Mouse (Mus musculus) ES-Bruce4 (cell line): ENCODE results near the gene Mvb12b. TPM values are rescaled to one million over a fixed set of nuclear protein-coding genes. Genes with fewer than 3 reads are reported as not detected.
A peak's percentile ranks its signal among the peaks of the same experiment; 100 is the strongest.

Source experiments
- H3K27ac ChIP-seq: 2 replicates; pipeline ENCODE4 v1.5.1; 2012; ENCODE audit warnings: low read length, inconsistent platforms; ENCODE audit not compliant: insufficient read depth
- H3K27me3 ChIP-seq: 2 replicates; pipeline ENCODE4 v1.6.1; 2012; ENCODE audit warnings: mild to moderate bottlenecking, low read length, inconsistent platforms; ENCODE audit not compliant: control insufficient read depth, poor library complexity, insufficient read depth, severe bottlenecking
- H3K36me3 ChIP-seq: 2 replicates; pipeline ENCODE4 v1.6.1; 2012; ENCODE audit warnings: inconsistent platforms, mild to moderate bottlenecking, low read length, moderate library complexity; ENCODE audit not compliant: control insufficient read depth, poor library complexity, insufficient read depth, severe bottlenecking
- H3K4me1 ChIP-seq: one replicate; pipeline ENCODE4 v1.8.1; 2011; ENCODE audit warnings: low read length; ENCODE audit not compliant: control insufficient read depth, insufficient read depth
- H3K4me3 ChIP-seq: 2 replicates; pipeline ENCODE4 v1.5.1; 2011; ENCODE audit warnings: low read depth, mild to moderate bottlenecking, low read length
- H3K9ac ChIP-seq: 2 replicates; pipeline ENCODE4 v1.6.1; 2012; ENCODE audit warnings: low read depth, mild to moderate bottlenecking, inconsistent platforms; ENCODE audit not compliant: poor library complexity, severe bottlenecking
- H3K9me3 ChIP-seq: replicated peaks from 2 replicates; pipeline ENCODE4 v1.6.1; 2012; ENCODE audit warnings: mild to moderate bottlenecking, low read length, inconsistent platforms; ENCODE audit not compliant: control insufficient read depth, poor library complexity, insufficient read depth, severe bottlenecking
- CTCF ChIP-seq: IDR thresholded peaks from one replicate; pipeline ENCODE4 v1.8.1; 2011; ENCODE audit warnings: low read depth, low read length
- EP300 ChIP-seq: IDR thresholded peaks from 2 replicates; pipeline ENCODE4 v1.6.1; 2011; ENCODE audit warnings: low read depth, low read length; ENCODE audit not compliant: insufficient read depth
- POLR2A ChIP-seq: IDR thresholded peaks from one replicate; pipeline ENCODE4 v1.8.1; 2011; ENCODE audit warnings: low read length; ENCODE audit not compliant: insufficient read depth
- polyA plus RNA-seq: library from polyadenylated mRNA; stranded (reverse); fragments of >200 nt; gene quantifications from 2 replicates; pipeline ENCODE4 v1.2.4, GENCODE M21; 2011; ENCODE audit warnings: low read depth; ENCODE audit not compliant: missing spikeins, insufficient read depth, insufficient read length

The Mvb12b gene
- polyA plus RNA-seq, 1 experiment = 11.5 TPM

GRCm38 (mm10) chr2:33879223-33879622, 8.5 kb downstream of the Mvb12b start:
- Histone ChIP-seq H3K4me3 (no peak overlapping the region), H3K27me3 (no peaks in the 10 kb centered on the region), H3K9ac (no peak overlapping the region), H3K27ac (no peak overlapping the region), H3K36me3 (no peaks in the 10 kb centered on the region), H3K9me3 (no peaks in the 10 kb centered on the region), H3K4me1 (peaks cover 3% of the 10 kb centered on the region)
- TF ChIP-seq EP300 = 0 out of 2 replicates have a peak, but pooled peaks have one; percentile 4
- no peak for TF ChIP-seq CTCF

GRCm38 (mm10) chr2:33878437-33878836, 9.3 kb downstream of the Mvb12b start:
- TF ChIP-seq CTCF (no peak), POLR2A (no peak), EP300 (no peak)
- H3K9ac ChIP-seq = no peak overlapping the region
- no peak overlapping the region for H3K4me3 ChIP-seq
- H3K36me3 ChIP-seq = no peaks in the 10 kb centered on the region
- no peak overlapping the region for H3K27ac ChIP-seq
- peaks cover 3% of the 10 kb centered on the region for H3K4me1 ChIP-seq
- H3K9me3 ChIP-seq = no peaks in the 10 kb centered on the region
- no peaks in the 10 kb centered on the region for H3K27me3 ChIP-seq

DNA sequence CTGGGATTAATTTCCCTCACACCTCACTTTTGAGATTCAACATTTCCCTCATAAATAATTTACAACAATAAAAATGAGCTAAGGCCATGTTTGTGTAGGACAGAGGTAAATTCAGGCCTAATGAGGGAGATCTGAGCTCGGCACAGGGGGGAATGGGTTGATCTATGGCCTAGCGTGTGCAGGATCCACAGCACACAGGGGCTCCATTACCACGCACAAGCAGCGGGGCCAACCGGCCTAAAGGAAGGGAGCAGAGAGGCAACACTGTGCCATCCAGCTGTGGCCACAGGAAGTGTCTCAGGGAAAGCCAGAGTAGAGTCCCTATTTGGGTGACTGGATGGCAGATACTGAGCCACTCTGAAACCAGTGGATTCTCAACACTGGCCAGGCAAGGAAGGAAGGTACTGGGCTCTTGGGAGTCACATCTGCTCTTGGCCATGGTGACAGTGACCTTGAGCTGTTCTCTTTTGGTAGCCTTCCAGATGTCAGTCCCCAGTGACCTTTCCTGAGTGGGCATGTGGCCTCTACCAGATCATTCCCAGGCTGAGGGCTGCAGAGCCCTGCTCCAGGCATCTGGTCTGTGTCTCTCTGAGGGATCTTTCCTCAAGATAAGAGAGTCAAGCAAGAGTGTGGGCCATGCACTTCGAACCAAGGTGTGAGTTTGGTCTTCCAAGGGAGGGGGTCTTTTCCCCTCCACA, 9.9 kb downstream of the Mvb12b start:
- Histone ChIP-seq H3K4me1 (peaks cover 3% of the 10 kb centered on the region), H3K27me3 (no peaks in the 10 kb centered on the region), H3K9me3 (no peaks in the 10 kb centered on the region), H3K36me3 (no peaks in the 10 kb centered on the region), H3K4me3 (no peak overlapping the region), H3K9ac (no peak overlapping the region), H3K27ac (no peak overlapping the region)
- TF ChIP-seq CTCF (no peak), POLR2A (no peak), EP300 (no peak)

DNA sequence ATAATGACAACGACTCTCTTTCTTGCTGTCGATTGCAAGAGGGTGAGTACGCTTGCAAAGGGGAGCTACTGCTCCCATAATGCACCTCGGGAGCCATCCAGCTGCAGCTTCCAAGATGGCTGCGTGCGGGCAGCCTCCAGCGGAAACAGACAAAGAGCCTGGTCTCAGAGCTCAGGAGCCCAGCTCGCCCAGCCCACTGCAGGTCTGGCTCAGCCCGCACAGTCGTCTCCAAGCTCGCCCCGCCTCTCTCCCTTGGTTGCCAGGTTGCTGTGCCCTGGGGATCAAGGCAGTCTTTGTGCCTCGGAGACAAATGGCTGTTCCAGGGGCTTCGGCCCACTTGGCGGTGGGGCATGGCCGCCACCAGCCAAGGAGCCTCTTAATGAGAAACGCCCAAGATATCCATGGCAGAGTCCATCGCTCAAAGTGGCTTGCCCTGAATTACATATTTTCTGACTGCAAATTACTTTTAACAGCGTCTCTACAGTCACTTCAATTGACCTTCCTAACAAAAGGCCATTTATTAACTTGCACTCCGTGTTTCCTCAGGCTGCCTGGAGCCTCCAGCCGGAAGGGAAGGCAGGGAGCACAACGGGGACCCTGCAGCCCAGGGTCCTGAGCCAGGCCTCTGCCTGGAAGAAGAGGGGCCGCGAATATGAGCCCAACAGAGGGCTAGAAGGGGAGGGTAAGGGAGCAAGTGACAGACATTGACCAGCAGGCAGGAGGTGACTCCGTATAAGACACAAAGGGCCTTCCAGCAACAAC, 11.0 kb downstream of the Mvb12b start:
- Histone ChIP-seq H3K27ac (peak overlapping the region; percentile 7; the same call in 1 of the 2 replicates), H3K36me3 (no peaks in the 10 kb centered on the region), H3K27me3 (no peaks in the 10 kb centered on the region), H3K9ac (peak overlapping the region; percentile 49), H3K4me3 (peak overlapping the region; percentile 74), H3K4me1 (peaks cover 3% of the 10 kb centered on the region), H3K9me3 (no peaks in the 10 kb centered on the region)
- TF ChIP-seq EP300 = no peak
- peak; percentile 22 for TF ChIP-seq POLR2A
- TF ChIP-seq CTCF = no peak

GRCm38 (mm10) chr2:33875594-33875993, 12.2 kb downstream of the Mvb12b start:
- no peaks in the 10 kb centered on the region for H3K27me3 ChIP-seq
- peaks cover 3% of the 10 kb centered on the region for H3K4me1 ChIP-seq
- H3K4me3 ChIP-seq = peak overlapping the region; percentile 10; the same call in 1 of the 2 replicates
- TF ChIP-seq POLR2A (no peak), EP300 (no peak), CTCF (no peak)
- no peak overlapping the region for H3K27ac ChIP-seq
- no peaks in the 10 kb centered on the region for H3K36me3 ChIP-seq
- no peaks in the 10 kb centered on the region for H3K9me3 ChIP-seq
- H3K9ac ChIP-seq = no peak overlapping the region; the same call in 1 of the 2 replicates

DNA sequence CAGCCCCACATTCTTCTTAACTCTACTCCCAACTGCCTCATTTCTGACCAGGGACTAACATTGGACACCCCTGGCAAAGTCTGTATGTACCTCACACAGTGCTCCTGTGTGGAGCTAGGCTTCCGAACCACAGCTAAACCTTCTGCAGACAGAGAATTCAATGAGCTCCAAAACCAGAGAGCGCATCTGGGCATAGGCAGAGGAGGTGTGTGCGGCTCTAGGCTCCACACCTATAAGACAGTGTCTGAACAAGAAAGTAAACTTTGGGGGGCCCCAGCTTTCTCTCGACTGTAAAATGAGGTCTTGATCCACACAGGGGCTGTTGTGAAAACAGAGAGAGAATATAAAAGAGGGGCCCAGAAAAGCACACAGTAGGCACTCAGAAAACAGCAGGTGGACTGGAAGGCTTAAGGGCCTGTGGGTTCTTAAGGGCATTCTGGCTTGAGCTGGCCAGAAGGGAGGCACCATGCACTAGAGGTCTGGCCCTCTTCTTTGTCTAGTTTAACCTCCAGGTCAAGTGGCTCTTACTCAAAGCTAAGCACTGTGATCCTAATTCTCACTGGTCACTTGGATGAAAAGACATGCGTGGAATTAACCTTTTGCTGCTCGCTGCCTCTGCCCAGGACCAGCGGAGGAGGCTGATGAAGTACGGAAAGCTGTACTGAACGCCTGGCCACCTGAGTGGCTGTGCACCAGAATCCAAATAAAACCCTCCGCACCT, 12.7 kb downstream of the Mvb12b start:
- Histone ChIP-seq H3K27me3 (no peaks in the 10 kb centered on the region), H3K27ac (no peak overlapping the region), H3K9ac (no peak overlapping the region), H3K4me1 (peaks cover 3% of the 10 kb centered on the region), H3K4me3 (no peak overlapping the region), H3K36me3 (no peaks in the 10 kb centered on the region), H3K9me3 (no peaks in the 10 kb centered on the region)
- TF ChIP-seq EP300 (no peak), CTCF (no peak), POLR2A (no peak)
